Mouse (Mus musculus) cerebellum, adult 2 months (tissue): ENCODE measurements at regions not wholly inside any gene's neighbourhood (a gene's known extent, or its start where the extent isn't known, plus 50 kb on each side); places are given as distances from the start of the nearest gene placed in this dataset.
"Not testable (repeated sequence)": the region's sequence is repeated elsewhere in the genome, so short reads cannot be mapped to it uniquely, and the experiment has no call there.

ENCODE experiments used
- DNase-seq, 2 experiments: peaks; one replicate each; pipeline ENCODE4 v3.0.0; 2021
- H3K27ac ChIP-seq: fragments of 200-500 bp; 2 replicates; pipeline ENCODE4 v1.5.1; 2012; ENCODE audit warnings: low read length, control low read depth, inconsistent platforms; ENCODE audit not compliant: insufficient read depth
- H3K27me3 ChIP-seq: fragments of 200-500 bp; 2 replicates; pipeline ENCODE4 v1.6.1; 2012; ENCODE audit warnings: inconsistent platforms, mild to moderate bottlenecking, low read length, moderate library complexity; ENCODE audit not compliant: control insufficient read depth, insufficient read depth
- H3K4me1 ChIP-seq: fragments of 200-500 bp; 2 replicates; pipeline ENCODE4 v1.6.1; 2011; ENCODE audit warnings: low read length; ENCODE audit not compliant: control insufficient read depth, insufficient read depth
- H3K4me3 ChIP-seq: fragments of 200-500 bp; replicated peaks from 2 replicates; pipeline ENCODE3; 2011; ENCODE audit warnings: mild to moderate bottlenecking, low read depth, low read length, control low read depth; ENCODE audit not compliant: insufficient read depth
- CTCF ChIP-seq: fragments of 200-500 bp; IDR thresholded peaks from 2 replicates; pipeline ENCODE4 v1.5.1; 2011; ENCODE audit warnings: low read depth, mild to moderate bottlenecking, control low read depth, low read length, moderate library complexity, borderline replicate concordance; ENCODE audit not compliant: insufficient read depth
- POLR2A ChIP-seq: fragments of 200-500 bp; IDR thresholded peaks from 2 replicates; pipeline ENCODE4 v1.6.1; 2011; ENCODE audit warnings: low read length, control low read depth, borderline replicate concordance; ENCODE audit not compliant: insufficient read depth
- WGBS: fragments of 180-500 bp; shearing (Covaris S2); methylation state at CpG from one replicate; pipeline ENCODE4 v1.1.7; 2018; 5-methylcytosine and 5-hydroxymethylcytosine counted together

DNA sequence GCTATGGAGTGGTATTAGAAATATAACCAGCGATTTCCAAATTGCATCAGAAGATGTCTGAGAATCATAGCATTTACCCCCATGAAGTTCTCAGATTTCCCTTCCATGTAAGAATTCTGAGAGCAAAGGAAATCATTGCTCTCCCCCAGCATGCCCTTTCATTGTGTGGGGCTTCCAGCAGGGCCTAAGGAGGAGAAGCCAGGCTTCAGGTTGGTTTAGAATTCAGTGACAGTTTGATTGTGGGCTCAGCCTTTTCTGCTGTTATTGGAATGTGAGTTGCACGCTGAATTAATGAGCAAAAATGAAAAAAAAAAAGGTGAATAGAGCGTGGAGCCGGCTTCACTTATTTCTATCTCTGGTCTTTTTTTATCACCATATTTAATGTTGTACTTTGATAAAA, 570.0 kb upstream of the Akr1e1 start:
- H3K27ac ChIP-seq = no peak overlapping the region
- no peaks in the 10 kb centered on the region for H3K27me3 ChIP-seq
- no peaks in the 10 kb centered on the region for H3K4me1 ChIP-seq
- TF ChIP-seq CTCF (no peak), POLR2A (no peak)
- no peak for DNase-seq
- WGBS = 18% methylated on average over 4 of the region's 4 CpGs
- no peak overlapping the region for H3K4me3 ChIP-seq

GRCm38 (mm10) chr13:5179552-5179951, 570.6 kb upstream of the Akr1e1 start:
- no peaks in the 10 kb centered on the region for H3K4me1 ChIP-seq
- no peak for DNase-seq
- no peak overlapping the region for H3K4me3 ChIP-seq
- no peak overlapping the region for H3K27ac ChIP-seq
- WGBS = 71% methylated on average over 2 of the region's 2 CpGs
- TF ChIP-seq POLR2A = no peak
- no peak for TF ChIP-seq CTCF
- no peaks in the 10 kb centered on the region for H3K27me3 ChIP-seq

GRCm38 (mm10) chr13:5185237-5185800, 576.3 kb upstream of the Akr1e1 start:
- not testable (repeated sequence) for H3K4me1 ChIP-seq, H3K4me3 ChIP-seq, H3K27ac ChIP-seq, H3K27me3 ChIP-seq, DNase-seq
- WGBS = 22% methylated on average over 1 of the region's 1 CpGs

DNA sequence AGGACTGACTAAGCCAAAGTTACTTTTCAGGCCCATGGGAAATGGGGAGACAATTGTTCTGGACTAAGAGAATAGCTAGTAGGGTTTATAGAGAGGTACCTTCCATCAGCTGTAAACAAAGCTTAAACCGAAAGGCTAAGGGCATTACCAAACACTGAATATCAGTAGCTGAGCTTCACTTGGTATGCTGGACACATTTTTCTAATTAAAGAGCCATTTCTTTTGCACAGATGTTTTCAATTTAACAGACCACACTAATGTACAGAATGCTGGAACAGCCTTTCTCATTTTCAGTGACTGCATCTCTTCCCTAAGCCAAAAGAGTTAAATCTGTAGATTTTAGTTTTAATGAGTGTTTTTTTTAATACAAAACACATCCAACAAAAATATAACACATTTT, 593.8 kb upstream of the Akr1e1 start:
- H3K4me3 ChIP-seq = no peak overlapping the region
- no peaks in the 10 kb centered on the region for H3K4me1 ChIP-seq
- TF ChIP-seq CTCF (no peak), POLR2A (no peak)
- no peak for DNase-seq
- WGBS = 90% methylated on average over 1 of the region's 1 CpGs
- no peaks in the 10 kb centered on the region for H3K27me3 ChIP-seq
- H3K27ac ChIP-seq = no peak overlapping the region

- Histone ChIP-seq H3K4me3 (no peak overlapping the region), H3K27ac (no peak overlapping the region), H3K27me3 (no peaks in the 10 kb centered on the region), H3K4me1 (no peaks in the 10 kb centered on the region)
- DNase-seq = no peak
- 52% methylated on average over 2 of the region's 2 CpGs for WGBS
- TF ChIP-seq CTCF (no peak), POLR2A (no peak)
These were observed 595.2 kb upstream of the Akr1e1 start for GRCm38 (mm10) chr13:5204143-5204542.

- Histone ChIP-seq H3K4me3 (no peak overlapping the region), H3K27ac (no peak overlapping the region), H3K4me1 (no peaks in the 10 kb centered on the region), H3K27me3 (no peaks in the 10 kb centered on the region)
- WGBS = 42% methylated on average over 1 of the region's 1 CpGs
- DNase-seq = no peak
- TF ChIP-seq POLR2A (no peak), CTCF (no peak)
These were observed 602.7 kb upstream of the Akr1e1 start for GRCm38 (mm10) chr13:5211659-5212058.

- TF ChIP-seq CTCF = no peak
- no peak for TF ChIP-seq POLR2A
These were observed 620.5 kb upstream of the Akr1e1 start for GRCm38 (mm10) chr13:5229476-5229875.

DNA sequence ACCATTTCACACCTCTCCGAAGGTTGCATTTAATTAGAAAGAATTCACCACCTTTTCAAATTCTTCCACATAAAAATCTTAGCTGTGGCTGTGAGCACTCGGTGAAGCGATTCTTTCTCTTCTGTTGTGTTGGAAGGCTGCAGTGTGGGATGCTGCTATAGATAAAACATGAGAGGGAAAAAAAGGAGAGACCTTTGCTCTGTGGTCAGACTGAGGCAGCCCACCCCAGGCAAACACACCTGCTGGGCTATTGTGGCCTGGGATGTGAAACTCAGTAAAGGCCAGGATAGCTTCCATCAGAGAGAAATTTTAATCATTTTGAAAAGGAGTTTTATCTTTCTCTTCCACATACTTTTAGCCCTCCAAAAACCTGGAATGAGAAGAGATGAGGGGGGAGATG, 625.3 kb upstream of the Akr1e1 start:
- H3K27ac ChIP-seq = no peak overlapping the region
- no peak overlapping the region for H3K4me3 ChIP-seq
- no peak for DNase-seq
- 48% methylated on average over 3 of the region's 3 CpGs for WGBS
- TF ChIP-seq POLR2A (no peak), CTCF (no peak)
- H3K27me3 ChIP-seq = no peaks in the 10 kb centered on the region
- H3K4me1 ChIP-seq = no peaks in the 10 kb centered on the region

More at GRCm38 (mm10) chr13:5229476-5229875, 620.5 kb upstream of the Akr1e1 start:
- H3K4me1 ChIP-seq = no peaks in the 10 kb centered on the region
- no peak overlapping the region for H3K27ac ChIP-seq
- H3K27me3 ChIP-seq = no peaks in the 10 kb centered on the region
- no peak for DNase-seq
- H3K4me3 ChIP-seq = no peak overlapping the region
- WGBS = 92% methylated on average over 3 of the region's 3 CpGs

GRCm38 (mm10) chr13:5235391-5235790, 625.9 kb upstream of the Klf6 start:
- no peaks in the 10 kb centered on the region for H3K27me3 ChIP-seq
- no peak overlapping the region for H3K27ac ChIP-seq
- TF ChIP-seq CTCF (no peak), POLR2A (no peak)
- 91% methylated on average over 1 of the region's 1 CpGs for WGBS
- no peaks in the 10 kb centered on the region for H3K4me1 ChIP-seq
- H3K4me3 ChIP-seq = no peak overlapping the region
- DNase-seq = no peak
